Mouse (Mus musculus) megakaryocyte progenitor cell, adult 5-6 weeks (primary cell): ENCODE data around the gene Dynll2. TPM values are rescaled to one million over a fixed set of nuclear protein-coding genes. Genes with fewer than 3 reads are reported as not detected.
A peak's percentile ranks its signal among the peaks of the same experiment; 100 is the strongest.

Source experiments
- ATAC-seq: replicated peaks from 2 replicates; pipeline ENCODE4 v1.8.0; 2016; ENCODE audit warnings: mild to moderate bottlenecking, moderate TSS enrichment, inconsistent platforms; ENCODE audit not compliant: poor library complexity
- total RNA-seq, 2 experiments: library from RNA; stranded (forward) in 1 of 2; stranded (reverse) in 1 of 2; fragments of 157-497, 149-512 nt in 1 of 2; fragments of 200-1000 nt in 1 of 2; gene quantifications; 2 replicates each; pipeline versions ENCODE4 v1.2.3 to v1.2.4; 2015 to 2017

Dynll2 gene
- total RNA-seq (2015) (11.1 and 12.8 TPM in 2 replicates), total RNA-seq (2017) (9.7 and 18.0 TPM in 2 replicates)

GRCm38 (mm10) chr11:87986831-87987793 is at the start of gene Dynll2:
Gene Dynll2 (minus strand): TSS chr11:87987533.
- ATAC-seq: peak; percentile 82

DNA sequence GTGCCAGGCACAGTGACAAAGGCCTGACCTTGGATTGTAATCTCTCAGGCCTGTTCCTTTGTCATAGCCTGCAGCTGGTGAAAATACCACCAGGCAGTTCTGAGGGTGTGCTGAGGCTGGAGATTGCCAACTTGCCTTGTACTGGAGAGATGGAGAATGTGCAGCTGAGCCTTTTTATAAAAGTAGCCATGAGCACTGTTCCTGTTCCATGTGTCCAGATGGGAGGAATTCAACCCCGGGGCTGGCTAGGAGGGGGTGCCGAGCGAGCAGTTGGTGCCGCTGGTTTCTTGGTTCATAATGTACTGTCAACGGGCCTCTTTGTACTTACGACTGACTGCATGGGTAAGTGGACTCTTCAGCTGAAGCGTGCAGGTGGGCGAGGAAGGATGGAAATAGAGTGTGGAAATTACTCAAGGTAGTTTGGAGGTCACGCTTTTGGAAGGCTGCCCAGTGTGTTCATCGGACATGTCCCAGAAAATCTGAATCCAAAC is 49.5 kb upstream of the Dynll2 start:
- ATAC-seq: no peak

DNA sequence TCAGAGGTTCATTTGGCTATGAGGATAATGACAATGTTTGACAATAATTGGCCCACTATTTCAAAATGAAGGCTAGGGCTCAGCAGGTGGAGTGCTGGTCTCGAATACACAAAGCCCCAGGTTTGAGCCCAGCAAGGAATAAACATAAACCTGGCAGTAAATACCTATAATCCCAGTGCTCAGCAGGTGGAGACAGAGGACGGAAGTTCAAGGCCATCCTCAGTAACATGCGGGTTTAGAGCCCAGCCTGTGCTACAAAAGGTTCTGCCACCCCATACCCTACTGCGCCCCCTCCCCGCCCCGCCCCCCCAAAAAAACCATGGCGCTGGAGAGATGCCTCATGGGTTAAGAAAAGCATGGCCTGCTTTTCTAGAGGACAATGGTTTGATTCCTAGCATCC is 48.6 kb upstream of the Dynll2 start:
- no peak for ATAC-seq

GRCm38 (mm10) chr11:88031753-88032152 is 44.4 kb upstream of the Dynll2 start:
- no peak for ATAC-seq

DNA sequence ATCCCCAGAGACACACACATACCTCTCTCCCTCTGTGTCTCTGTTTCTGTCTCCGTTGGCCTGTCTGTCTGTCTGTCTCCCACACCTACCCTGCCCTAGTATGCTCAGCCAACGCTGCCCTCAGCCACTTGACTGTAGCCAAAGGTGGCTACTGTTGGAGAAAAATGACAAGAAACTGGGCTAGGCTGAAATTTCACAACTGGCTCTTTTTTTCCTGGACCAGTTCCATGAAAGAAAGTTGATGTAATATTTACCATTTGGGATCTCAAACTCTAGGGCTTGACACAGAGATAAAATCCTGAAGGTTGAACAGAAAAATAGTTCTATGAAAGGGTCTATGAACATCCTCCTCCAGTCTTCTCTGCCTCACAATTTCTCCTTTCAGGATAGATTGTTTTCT is 43.5 kb upstream of the Dynll2 start:
- no peak for ATAC-seq

DNA sequence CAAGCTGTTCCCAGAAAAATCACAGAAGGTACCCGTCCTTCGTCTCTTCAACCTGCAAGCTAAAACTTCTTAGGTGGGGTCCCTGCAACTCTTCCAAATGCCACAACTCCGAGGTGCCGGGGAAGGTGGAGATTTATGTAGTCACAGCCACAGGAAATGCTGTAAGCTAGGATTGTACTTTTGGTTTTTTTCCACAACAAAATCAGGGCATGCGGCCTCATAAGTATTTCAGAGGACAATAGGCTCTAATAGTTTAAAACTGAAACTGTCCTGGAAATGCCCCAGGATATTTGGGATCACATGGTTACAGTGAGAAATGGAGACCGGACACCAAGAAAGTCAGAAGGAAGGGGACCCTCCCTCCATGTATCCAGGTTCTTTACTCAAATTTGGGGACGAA is 42.9 kb upstream of the Dynll2 start:
- ATAC-seq: no peak

- no peak for ATAC-seq
These were observed 40.9 kb upstream of the Dynll2 start for GRCm38 (mm10) chr11:88028193-88028684.

DNA sequence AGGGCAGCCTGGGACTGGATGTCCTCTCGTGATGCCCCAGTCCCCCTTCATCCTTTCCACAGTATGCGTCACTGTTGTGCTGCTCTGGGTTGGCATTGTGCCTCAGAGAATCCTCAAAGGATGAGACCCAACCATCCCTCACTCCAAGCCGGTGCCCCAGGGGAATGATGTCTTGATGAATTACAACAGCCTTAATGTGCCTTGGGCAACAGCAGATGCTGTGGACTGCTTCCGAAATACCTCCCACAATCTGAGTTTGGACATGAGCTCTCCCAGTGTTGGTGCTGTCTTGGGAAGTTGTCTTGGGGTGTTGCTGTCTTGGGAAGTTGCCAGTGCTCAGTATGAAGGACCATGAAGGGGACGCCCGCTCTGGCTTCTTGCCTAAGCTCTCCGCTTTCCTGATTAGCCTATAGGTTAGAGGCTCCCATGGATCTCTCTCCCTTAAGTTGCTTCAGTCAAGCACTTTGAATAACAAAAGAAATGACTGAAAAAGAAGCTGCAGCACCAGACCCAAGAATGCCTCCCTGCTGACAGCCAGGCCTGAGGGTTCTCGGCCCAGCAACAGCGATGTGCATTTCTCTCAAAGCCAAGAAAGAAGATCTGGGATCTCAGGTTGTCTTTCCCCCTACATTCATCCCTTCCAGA is 40.2 kb upstream of the Dynll2 start:
- no peak for ATAC-seq

- no peak for ATAC-seq
These were observed 36.6 kb upstream of the Dynll2 start for GRCm38 (mm10) chr11:88023933-88024332.

- ATAC-seq: no peak
These were observed 28.5 kb upstream of the Dynll2 start for GRCm38 (mm10) chr11:88015795-88016194.

DNA sequence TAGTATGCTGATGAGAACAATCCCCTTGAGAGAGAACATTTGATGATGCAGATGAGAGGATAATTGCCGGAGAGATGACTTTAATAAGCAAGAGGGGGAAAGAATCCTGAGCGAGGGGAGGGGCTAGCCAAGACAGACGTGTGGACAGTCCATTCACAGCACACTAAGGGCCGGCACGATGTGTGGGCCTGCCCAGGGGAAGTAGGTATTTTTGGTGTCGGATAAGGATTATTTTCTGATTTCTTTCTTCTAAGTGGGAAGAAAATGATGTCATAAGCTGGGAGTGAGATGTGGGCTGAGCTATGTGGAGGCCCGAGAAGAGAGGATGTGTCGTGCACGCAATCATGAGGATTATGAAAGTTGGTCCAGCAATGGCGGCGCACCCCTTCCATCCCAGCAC is 27.8 kb upstream of the Dynll2 start:
- no peak for ATAC-seq

GRCm38 (mm10) chr11:88013632-88014031 is 26.3 kb upstream of the Dynll2 start:
- ATAC-seq: no peak

GRCm38 (mm10) chr11:88012621-88013244 is 25.4 kb upstream of the Dynll2 start:
- no peak; the same call in 1 of the 2 replicates for ATAC-seq

- ATAC-seq: no peak
These were observed 24.6 kb upstream of the Dynll2 start for GRCm38 (mm10) chr11:88011914-88012419.

GRCm38 (mm10) chr11:88011208-88011913 is 24.0 kb upstream of the Dynll2 start:
- ATAC-seq: no peak

DNA sequence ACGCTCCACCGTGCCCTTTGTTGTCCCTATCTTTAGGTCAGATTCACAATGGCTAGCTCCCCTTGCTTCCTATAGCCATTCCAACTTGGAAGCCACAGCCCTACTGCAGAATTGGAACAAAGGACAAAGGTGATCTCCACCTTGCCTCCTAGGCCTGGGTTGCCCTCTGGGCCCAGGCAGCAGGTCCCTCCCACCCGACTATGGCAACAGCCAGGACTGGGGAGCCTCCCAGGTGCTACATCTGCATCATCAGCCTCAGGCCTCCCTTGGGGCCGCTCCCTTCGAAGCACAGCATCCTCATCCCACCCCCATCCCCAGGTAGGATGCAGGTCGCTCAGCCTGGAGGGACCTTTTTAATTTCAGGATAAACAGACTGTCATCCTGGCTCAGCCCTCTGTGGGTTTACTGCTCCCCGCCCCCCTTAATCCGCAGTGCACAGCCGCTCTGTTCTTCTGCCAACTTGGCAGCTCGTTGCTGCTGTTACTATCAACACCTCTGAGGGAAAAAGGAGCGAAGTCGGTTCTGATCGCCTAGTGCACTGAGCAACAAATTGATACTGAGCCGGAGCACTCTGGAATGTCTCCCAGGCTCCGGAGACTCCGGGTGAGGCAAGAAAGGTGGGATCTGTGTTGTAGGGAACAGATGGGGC is 22.3 kb upstream of the Dynll2 start:
- ATAC-seq: peak; percentile 64

DNA sequence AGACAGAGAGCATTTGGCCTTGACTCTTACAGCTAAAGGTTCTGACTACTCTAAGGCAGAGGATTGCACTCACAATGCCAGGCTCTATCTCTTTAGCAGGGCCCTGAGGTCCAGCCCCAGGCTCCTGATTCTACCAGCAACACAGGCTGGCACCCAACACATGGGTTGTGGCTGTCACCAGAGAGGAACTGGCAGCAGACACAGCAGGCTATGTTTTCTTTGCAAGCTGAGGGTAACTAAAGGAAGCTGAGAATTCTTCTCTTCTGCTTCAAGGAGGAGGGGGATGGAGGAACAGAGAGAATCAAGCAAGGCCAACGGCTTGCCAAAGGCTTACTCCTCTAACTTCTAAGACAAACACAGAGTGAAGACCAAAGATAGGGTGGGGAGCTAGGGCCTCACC is 21.3 kb upstream of the Dynll2 start:
- no peak for ATAC-seq

DNA sequence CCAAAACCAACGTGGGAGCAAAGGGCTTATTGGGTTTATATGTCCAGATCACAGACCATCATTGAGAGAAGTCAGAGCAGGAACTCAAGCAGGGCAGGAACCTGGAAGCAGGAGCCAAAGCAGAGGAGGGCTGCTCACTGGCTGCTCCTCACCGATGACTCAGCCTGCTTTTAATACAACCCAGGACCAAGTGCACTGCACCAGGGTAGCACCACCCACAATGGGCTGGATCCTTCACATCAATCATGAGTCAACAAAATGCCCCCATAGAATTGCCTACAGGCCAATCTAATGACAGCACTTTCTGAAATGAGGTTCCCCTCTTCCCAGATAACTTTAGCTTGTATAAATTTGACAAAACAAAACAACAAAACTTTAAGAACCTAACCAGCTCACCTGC is 16.8 kb upstream of the Dynll2 start:
- no peak for ATAC-seq

- ATAC-seq: no peak
These were observed 15.4 kb upstream of the Dynll2 start for GRCm38 (mm10) chr11:88002738-88003137.

- ATAC-seq: no peak
These were observed 12.4 kb upstream of the Dynll2 start for GRCm38 (mm10) chr11:87999751-88000150.
